Mouse (Mus musculus): Measurements from ENCODE around the gene Bcas3.

GRCm38 (mm10) chr11:85842596-85843346 is 489.8 kb downstream of the Bcas3 start:
- TF ChIP-seq CTCF (IDR thresholded peaks at IDR 0.05) (no peak), EP300 (IDR thresholded peaks at IDR 0.05) (no peak)
